In genomic region chr7:100465248-100465647, GRCm38 (mm10) we compare ENCODE assay signal across 8 mouse cellular contexts. TPM values are rescaled to one million over a fixed set of nuclear protein-coding genes. Genes with fewer than 3 reads are reported as not detected.
DNase-seq lines count a peak whose midpoint lies in the region; ATAC-seq and TF ChIP-seq lines count a peak whose summit lies in the region.

No protein-coding gene starts in this region.

- H3K36me3 ChIP-seq in heart, postnatal 0 days (replicated peaks; ENCODE audit: control insufficient read depth, insufficient read depth, low read length): peaks cover 6% of the 10 kb centered on the region; the same call in 1 of the 2 replicates
- peaks cover 38% of the 10 kb centered on the region for H3K36me3 ChIP-seq in limb, embryonic 15.5 days

- H3K4me2 ChIP-seq in heart, postnatal 0 days (ENCODE audit: low read depth, low read length): peak overlapping the region; percentile 50
- H3K4me2 ChIP-seq in limb, embryonic 15.5 days: no peak overlapping the region

- H3K27ac ChIP-seq in cerebellum, adult 2 months (ENCODE audit: insufficient read depth, low read length): 0 out of 2 replicates have a peak overlapping the region, but pooled peaks have one; percentile 13
- H3K27ac ChIP-seq in heart, postnatal 0 days (ENCODE audit: low read depth): peak overlapping the region; percentile 93
- H3K27ac ChIP-seq in limb, embryonic 15.5 days: peak overlapping the region; percentile 40; the same call in 1 of the 2 replicates

- no peak for TF ChIP-seq CTCF in cerebellum, adult 2 months (IDR thresholded peaks at IDR 0.05; ENCODE audit: borderline replicate concordance, insufficient read depth, low read depth, low read length)
- TF ChIP-seq CTCF in heart, postnatal 0 days (IDR thresholded peaks at IDR 0.05; ENCODE audit: low read depth): no peak

- no peak overlapping the region for H3K4me3 ChIP-seq in cerebellum, adult 2 months (replicated peaks; ENCODE audit: insufficient read depth, low read depth, low read length)
- no peak overlapping the region for H3K4me3 ChIP-seq in heart, postnatal 0 days (ENCODE audit: low read depth, low read length)
- H3K4me3 ChIP-seq in limb, embryonic 15.5 days: no peak overlapping the region

- no peaks in the 10 kb centered on the region for H3K9me3 ChIP-seq in heart, postnatal 0 days (replicated peaks; ENCODE audit: control insufficient read depth, low read length)
- no peaks in the 10 kb centered on the region for H3K9me3 ChIP-seq in limb, embryonic 15.5 days

- peak overlapping the region; percentile 47 for H3K9ac ChIP-seq in heart, postnatal 0 days (replicated peaks; ENCODE audit: low read depth, low read length)
- H3K9ac ChIP-seq in limb, embryonic 15.5 days: no peak overlapping the region

- peaks cover 7% of the 10 kb centered on the region for H3K4me1 ChIP-seq in cerebellum, adult 2 months (ENCODE audit: control insufficient read depth, insufficient read depth, low read length)
- H3K4me1 ChIP-seq in heart, postnatal 0 days (ENCODE audit: control insufficient read depth, insufficient read depth): peaks cover 41% of the 10 kb centered on the region
- peaks cover 10% of the 10 kb centered on the region for H3K4me1 ChIP-seq in limb, embryonic 15.5 days

- TF ChIP-seq EP300 in heart, postnatal 0 days (IDR thresholded peaks at IDR 0.05; ENCODE audit: low read depth): no peak

- WGBS in cerebellum, adult 2 months: 17% methylated on average over 4 of the region's 4 CpGs
- 30% methylated on average over 4 of the region's 4 CpGs for WGBS in heart, postnatal 0 days
- WGBS in limb, embryonic 15.5 days: 74% methylated on average over 4 of the region's 4 CpGs

- TF ChIP-seq POLR2A in cerebellum, adult 2 months (IDR thresholded peaks at IDR 0.05; ENCODE audit: borderline replicate concordance, insufficient read depth, low read length): no peak

- H3K27me3 ChIP-seq in cerebellum, adult 2 months (ENCODE audit: control insufficient read depth, insufficient read depth, low read length): no peaks in the 10 kb centered on the region
- H3K27me3 ChIP-seq in heart, postnatal 0 days (ENCODE audit: control insufficient read depth, insufficient read depth, low read length): no peaks in the 10 kb centered on the region
- H3K27me3 ChIP-seq in limb, embryonic 15.5 days: no peaks in the 10 kb centered on the region

- DNase-seq in cerebellum, adult 2 months: peak in 1 of 2 experiments; percentile 28
- DNase-seq in cerebellum, adult 9-10 months: no peak
- peak; percentile 40 for DNase-seq in 3T3-L1 (ENCODE audit: low read depth, low spot score)
- DNase-seq in heart, postnatal 0 days (ENCODE audit: low spot score): no peak
- DNase-seq in embryo, embryonic 9.5 days (ENCODE audit: extremely low spot score): no peak
- no peak for DNase-seq in layer of hippocampus, postnatal 36 days
- DNase-seq in left cerebral cortex, adult 11 months (ENCODE audit: low spot score): no peak

- peak; percentile 42 for ATAC-seq in heart, postnatal 0 days (ENCODE audit: insufficient read depth, low read depth)
- no peak for ATAC-seq in limb, embryonic 15.5 days (ENCODE audit: insufficient number of reproducible peaks, low FRiP score, low TSS enrichment, low read depth)

RNA-seq across cellular contexts. Expression of gene Ucp3, which starts 7.5 kb away (rescaled TPM):
- polyA plus RNA-seq in cerebellum, adult 2 months (2012; rRNA removed): 3.9 and 4.4 TPM in 2 replicates
- total RNA-seq in heart, postnatal 0 days (2014; rRNA removed; ENCODE audit: low replicate concordance): 0.12 and 15.6 TPM in 2 replicates
- 17.6 and 23.3 TPM in 2 replicates for polyA plus RNA-seq in heart, postnatal 0 days (2015; fragmentation: Nextera tagmentation; extraction: Ambion mirVana)
- 0.28 and 0.79 TPM in 2 replicates for polyA plus RNA-seq in limb, embryonic 15.5 days (2015; fragmentation: Nextera tagmentation; extraction: Ambion mirVana)
- total RNA-seq in layer of hippocampus, postnatal 36 days (2021): 1 to 10 TPM; 1.3 to 2.5 TPM

RNA-seq across cellular contexts. Expression of gene Ucp2, which starts 27.9 kb away (rescaled TPM):
- 55.1 and 61.1 TPM in 2 replicates for polyA plus RNA-seq in cerebellum, adult 2 months (2012; rRNA removed)
- 71.4 and 234 TPM in 2 replicates for total RNA-seq in heart, postnatal 0 days (2014; rRNA removed; ENCODE audit: low replicate concordance)
- 339 and 342 TPM in 2 replicates for polyA plus RNA-seq in heart, postnatal 0 days (2015; fragmentation: Nextera tagmentation; extraction: Ambion mirVana)
- 141 and 187 TPM in 2 replicates for polyA plus RNA-seq in limb, embryonic 15.5 days (2015; fragmentation: Nextera tagmentation; extraction: Ambion mirVana)
- 10 to 100 TPM; 67.5 to 87.2 TPM for total RNA-seq in layer of hippocampus, postnatal 36 days (2021)

RNA-seq across cellular contexts. Expression of gene Dnajb13, which starts 49.5 kb away (rescaled TPM):
- 1.1 and 1.2 TPM in 2 replicates for polyA plus RNA-seq in cerebellum, adult 2 months (2012; rRNA removed)
- total RNA-seq in heart, postnatal 0 days (2014; rRNA removed; ENCODE audit: low replicate concordance): not detected in 2 replicates
- 0.07 and 0.52 TPM in 2 replicates for polyA plus RNA-seq in heart, postnatal 0 days (2015; fragmentation: Nextera tagmentation; extraction: Ambion mirVana)
- 0.27 and 0.38 TPM in 2 replicates for polyA plus RNA-seq in limb, embryonic 15.5 days (2015; fragmentation: Nextera tagmentation; extraction: Ambion mirVana)
- total RNA-seq in layer of hippocampus, postnatal 36 days (2021): under 1 TPM; 0.43 to 0.50 TPM

Comparison
In these comparisons a context has a peak if more than half of its experiments do, and no peak if none do; other contexts are left out.
1. H3K27ac ChIP-seq: peak in every context shown above with its lines; median percentile 93 in heart, postnatal 0 days; 40 in limb, embryonic 15.5 days; 13 in cerebellum, adult 2 months.